Mouse (Mus musculus) forebrain, embryonic 14.5 days (tissue): Measurements from ENCODE around the gene Ppt2. TPM values are rescaled to one million over a fixed set of nuclear protein-coding genes. Genes with fewer than 3 reads are reported as not detected.
A peak's percentile ranks its signal among the peaks of the same experiment; 100 is the strongest.

Experiments
- ATAC-seq: fragments of 200-750 bp; cut with Nextera tagmentation; 2 replicates; pipeline ENCODE4 v1.8.0; 2017; ENCODE audit warnings: mild to moderate bottlenecking, moderate library complexity
- DNase-seq: peaks from one replicate; pipeline ENCODE4 v3.0.0-alpha.2; 2015; ENCODE audit warnings: low spot score
- H3K27ac ChIP-seq: fragments of 300-500 bp; sonication (generic); 2 replicates; pipeline ENCODE4 v1.5.1; 2014; ENCODE audit warnings: low read depth, mild to moderate bottlenecking, control low read depth, low read length, moderate library complexity
- H3K27me3 ChIP-seq: fragments of 300-500 bp; sonication (generic); replicated peaks from 2 replicates; pipeline ENCODE4 v1.6.1; 2014; ENCODE audit warnings: low read length, control low read depth, mixed read lengths; ENCODE audit not compliant: control insufficient read depth, insufficient read depth
- H3K36me3 ChIP-seq: fragments of 300-500 bp; sonication (generic); 2 replicates; pipeline ENCODE4 v1.6.1; 2014; ENCODE audit warnings: low read length, control low read depth; ENCODE audit not compliant: control insufficient read depth, insufficient read depth
- H3K4me1 ChIP-seq: fragments of 300-500 bp; sonication (generic); 2 replicates; pipeline ENCODE4 v1.6.1; 2014; ENCODE audit warnings: antibody characterized with exemption, low read length, control low read depth; ENCODE audit not compliant: control insufficient read depth, insufficient read depth
- H3K4me2 ChIP-seq: fragments of 300-500 bp; sonication (generic); 2 replicates; pipeline ENCODE4 v1.6.1; 2014; ENCODE audit warnings: mild to moderate bottlenecking, control low read depth, low read length
- H3K4me3 ChIP-seq: fragments of 300-500 bp; sonication (generic); 2 replicates; pipeline ENCODE4 v1.5.1; 2014; ENCODE audit warnings: low read depth, low read length, control low read depth
- H3K9ac ChIP-seq: fragments of 300-500 bp; sonication (generic); 2 replicates; pipeline ENCODE4 v1.6.1; 2014; ENCODE audit warnings: mild to moderate bottlenecking, low read length, control low read depth, moderate library complexity
- H3K9me3 ChIP-seq: fragments of 300-500 bp; sonication (generic); replicated peaks from 2 replicates; pipeline ENCODE4 v1.6.1; 2016; ENCODE audit warnings: low read length, control low read depth, mixed read lengths; ENCODE audit not compliant: control insufficient read depth
- WGBS: fragments of 180-500 bp; shearing (Covaris S2); extraction: QIAGEN DNeasy Blood & Tissue Kit; methylation state at CpG from one replicate; pipeline ENCODE4 v1.1.7; 2014; 5-methylcytosine and 5-hydroxymethylcytosine counted together
- polyA plus RNA-seq: library from polyadenylated mRNA; unstranded; fragments of >200 nt; fragmentation: Nextera tagmentation; extraction: Ambion mirVana; gene quantifications from 2 replicates; pipeline ENCODE4 v1.2.1, GENCODE M21; 2014

Ppt2 gene
- polyA plus RNA-seq, 1 experiment from 2014 or later = 23.8 TPM

DNA sequence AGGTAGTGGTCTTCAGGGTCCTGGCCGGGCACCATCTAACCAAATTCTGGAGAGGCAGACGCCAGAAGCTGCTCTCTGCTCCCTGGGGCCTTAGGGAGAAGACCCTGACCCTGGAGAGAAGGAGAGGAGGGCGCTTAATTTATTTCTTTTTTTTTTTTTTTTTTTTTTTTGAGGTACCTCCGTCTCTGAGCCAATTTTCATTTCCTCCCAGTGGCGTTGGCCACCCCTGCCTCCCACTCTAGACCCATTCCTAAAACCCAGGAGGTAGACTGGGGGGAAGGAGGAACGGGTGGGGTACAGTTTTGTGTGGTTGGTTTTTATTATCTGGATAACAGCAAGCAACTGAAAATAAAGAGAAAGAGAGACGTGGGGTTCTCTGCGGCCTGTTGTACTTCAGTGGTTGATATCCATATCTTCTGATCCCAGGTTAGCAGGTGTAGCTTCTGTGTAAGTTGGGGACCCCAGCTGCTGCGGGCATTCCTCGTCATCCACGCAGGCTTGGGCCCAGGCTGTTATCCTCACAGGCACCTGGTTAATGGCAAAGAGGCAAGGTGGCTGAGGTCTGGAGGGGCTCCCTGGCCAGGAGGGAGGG, 15.2 kb downstream of the Ppt2 start:
- Histone ChIP-seq H3K27me3 (no peaks in the 10 kb centered on the region), H3K4me1 (no peaks in the 10 kb centered on the region), H3K36me3 (peaks cover 73% of the 10 kb centered on the region), H3K4me3 (no peak overlapping the region), H3K4me2 (no peak overlapping the region), H3K9me3 (no peaks in the 10 kb centered on the region), H3K9ac (no peak overlapping the region), H3K27ac (no peak overlapping the region)
- DNase-seq (no peak), ATAC-seq (no peak)
- WGBS = 89% methylated on average over 11 of the region's 11 CpGs

DNA sequence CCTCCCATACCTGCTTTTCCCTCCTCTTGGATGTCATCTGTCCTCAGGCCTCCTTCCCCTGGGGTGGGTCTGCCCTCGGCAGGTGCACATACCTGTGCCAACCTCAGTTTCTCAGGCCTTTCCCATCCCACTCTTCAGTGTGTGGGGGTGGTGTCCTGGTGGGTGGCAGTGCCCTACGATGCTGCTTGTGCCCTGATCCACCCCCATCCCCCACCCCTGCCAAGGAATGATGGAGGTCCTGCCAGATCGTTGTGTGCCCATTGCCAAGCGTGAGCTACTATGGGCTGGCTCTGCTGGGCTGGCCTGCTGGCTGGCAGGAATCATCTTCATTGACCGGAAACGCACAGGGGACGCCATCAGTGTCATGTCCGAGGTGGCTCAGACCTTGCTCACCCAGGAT, 17.3 kb downstream of the Ppt2 start:
- H3K27ac ChIP-seq = no peak overlapping the region
- ATAC-seq (no peak), DNase-seq (no peak)
- no peaks in the 10 kb centered on the region for H3K9me3 ChIP-seq
- no peak overlapping the region for H3K4me2 ChIP-seq
- H3K36me3 ChIP-seq = peaks cover 59% of the 10 kb centered on the region
- H3K9ac ChIP-seq = no peak overlapping the region
- WGBS = 92% methylated on average over 8 of the region's 8 CpGs
- H3K4me1 ChIP-seq = peaks cover 9% of the 10 kb centered on the region
- no peak overlapping the region for H3K4me3 ChIP-seq
- no peaks in the 10 kb centered on the region for H3K27me3 ChIP-seq

- Histone ChIP-seq H3K4me1 (peaks cover 19% of the 10 kb centered on the region), H3K4me3 (no peak overlapping the region), H3K36me3 (peaks cover 30% of the 10 kb centered on the region), H3K9me3 (no peaks in the 10 kb centered on the region), H3K27me3 (no peaks in the 10 kb centered on the region), H3K27ac (no peak overlapping the region), H3K9ac (no peak overlapping the region), H3K4me2 (no peak overlapping the region)
- DNase-seq = no peak
- WGBS = 76% methylated on average over 7 of the region's 7 CpGs
- ATAC-seq = no peak
Measured at GRCm38 (mm10) chr17:34607997-34608396, 20.3 kb downstream of the Ppt2 start.

DNA sequence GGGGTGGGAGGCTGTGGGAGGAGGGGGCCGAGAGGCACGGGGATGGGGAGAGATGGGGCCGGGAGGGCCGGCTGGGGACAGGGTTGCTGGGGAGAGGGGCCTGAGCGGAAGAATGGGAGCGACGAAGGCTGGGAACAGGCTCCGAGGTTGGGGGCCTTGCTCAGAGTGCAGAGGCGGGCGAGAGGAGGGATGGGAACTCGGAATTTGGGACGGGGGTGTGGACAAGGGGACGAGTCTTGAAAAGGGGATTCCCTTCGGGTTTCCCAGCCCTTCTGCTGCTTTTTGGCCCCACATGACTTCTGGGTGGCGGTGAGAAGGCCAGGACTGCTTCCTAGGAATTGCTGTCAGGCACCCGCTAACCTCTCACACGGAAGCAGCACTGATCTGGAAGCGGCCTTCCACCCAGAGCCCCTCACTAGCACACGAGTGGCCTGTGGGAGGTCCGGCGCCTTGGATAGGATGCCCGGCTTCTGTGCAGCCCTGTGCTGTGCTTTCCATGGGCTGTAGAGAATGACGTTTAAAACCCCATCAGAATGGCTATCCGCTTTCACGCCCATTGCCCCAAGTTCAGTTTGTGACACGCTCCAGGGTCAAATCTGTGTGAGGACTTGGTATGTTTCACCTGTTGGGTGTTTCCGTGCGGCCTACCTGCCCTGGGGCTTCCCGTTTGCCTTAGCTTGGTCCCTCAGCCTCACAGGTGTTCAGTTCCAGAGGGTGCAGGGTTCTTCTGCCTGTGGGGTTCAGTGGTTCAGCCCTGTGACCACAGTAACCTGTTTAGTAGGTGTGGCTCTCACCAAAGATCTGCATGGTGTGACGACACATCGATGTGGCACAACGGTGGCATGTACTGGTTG, 21.9 kb downstream of the Ppt2 start:
- Histone ChIP-seq H3K4me1 (peaks cover 23% of the 10 kb centered on the region), H3K4me3 (peak overlapping the region; percentile 92), H3K27ac (peak overlapping the region; percentile 85), H3K36me3 (peaks cover 21% of the 10 kb centered on the region), H3K9ac (peak overlapping the region; percentile 98), H3K4me2 (peak overlapping the region; percentile 77), H3K27me3 (no peaks in the 10 kb centered on the region), H3K9me3 (no peaks in the 10 kb centered on the region)
- DNase-seq (no peak), ATAC-seq (no peak)
- WGBS = 17% methylated on average over 32 of the region's 32 CpGs

GRCm38 (mm10) chr17:34605609-34606008, 22.7 kb downstream of the Ppt2 start:
- DNase-seq (peak; percentile 97), ATAC-seq (peak; percentile 57)
- peaks cover 23% of the 10 kb centered on the region for H3K4me1 ChIP-seq
- H3K27ac ChIP-seq = peak overlapping the region; percentile 85
- H3K4me2 ChIP-seq = peak overlapping the region; percentile 77
- no peaks in the 10 kb centered on the region for H3K27me3 ChIP-seq
- no peaks in the 10 kb centered on the region for H3K9me3 ChIP-seq
- H3K36me3 ChIP-seq = peaks cover 21% of the 10 kb centered on the region
- peak overlapping the region; percentile 92 for H3K4me3 ChIP-seq
- H3K9ac ChIP-seq = peak overlapping the region; percentile 98
- 0% methylated on average over 21 of the region's 30 CpGs for WGBS

GRCm38 (mm10) chr17:34604511-34605237, 23.6 kb downstream of the Ppt2 start:
- ATAC-seq (no peak), DNase-seq (no peak)
- Histone ChIP-seq H3K9me3 (no peaks in the 10 kb centered on the region), H3K4me3 (peak overlapping the region; percentile 92), H3K4me2 (peak overlapping the region; percentile 77), H3K27me3 (no peaks in the 10 kb centered on the region), H3K4me1 (peaks cover 23% of the 10 kb centered on the region), H3K27ac (peak overlapping the region; percentile 85), H3K36me3 (peaks cover 26% of the 10 kb centered on the region), H3K9ac (peak overlapping the region; percentile 98)
- 18% methylated on average over 24 of the region's 24 CpGs for WGBS

DNA sequence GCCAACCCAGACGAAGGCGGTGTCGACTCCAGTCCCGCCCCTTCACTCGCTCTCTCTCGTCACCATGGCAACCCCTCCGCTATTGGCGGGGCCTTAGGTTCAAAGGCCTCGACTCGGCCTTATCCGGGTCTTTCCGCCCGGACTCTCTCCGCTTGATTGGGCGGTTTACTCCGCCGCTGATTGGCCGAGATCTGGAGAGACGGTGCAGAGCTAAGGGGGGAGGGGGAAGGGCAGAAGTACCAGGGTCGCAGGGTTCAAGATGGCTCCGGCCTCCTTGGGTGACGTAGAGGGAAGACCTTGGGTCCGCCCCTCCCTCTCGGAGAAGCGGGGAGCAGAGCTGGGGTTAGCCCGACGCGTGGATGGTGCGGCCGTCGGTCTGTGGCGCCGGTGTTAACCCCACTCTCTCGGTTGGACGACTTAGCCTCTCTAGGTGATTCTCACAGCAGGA, 24.2 kb downstream of the Ppt2 start, which contains the start of gene Agpat1:
Gene Agpat1 (plus strand): TSS at position 202 of the 448 bp plus-strand sequence.
- H3K4me3 ChIP-seq = peak within 1 kb of the TSS; percentile 92
- WGBS = under 1% methylated on average over 35 of the region's 35 CpGs
- H3K36me3 ChIP-seq = peaks cover 26% of the 10 kb centered on the region
- H3K27me3 ChIP-seq = no peaks in the 10 kb centered on the region
- H3K4me1 ChIP-seq = peaks cover 23% of the 10 kb centered on the region
- DNase-seq (no peak), ATAC-seq (peak; percentile 83)
- H3K27ac ChIP-seq = peak within 1 kb of the TSS; percentile 85
- H3K9ac ChIP-seq = peak within 1 kb of the TSS; percentile 98
- H3K9me3 ChIP-seq = no peaks in the 10 kb centered on the region
- peak within 1 kb of the TSS; percentile 77 for H3K4me2 ChIP-seq

DNA sequence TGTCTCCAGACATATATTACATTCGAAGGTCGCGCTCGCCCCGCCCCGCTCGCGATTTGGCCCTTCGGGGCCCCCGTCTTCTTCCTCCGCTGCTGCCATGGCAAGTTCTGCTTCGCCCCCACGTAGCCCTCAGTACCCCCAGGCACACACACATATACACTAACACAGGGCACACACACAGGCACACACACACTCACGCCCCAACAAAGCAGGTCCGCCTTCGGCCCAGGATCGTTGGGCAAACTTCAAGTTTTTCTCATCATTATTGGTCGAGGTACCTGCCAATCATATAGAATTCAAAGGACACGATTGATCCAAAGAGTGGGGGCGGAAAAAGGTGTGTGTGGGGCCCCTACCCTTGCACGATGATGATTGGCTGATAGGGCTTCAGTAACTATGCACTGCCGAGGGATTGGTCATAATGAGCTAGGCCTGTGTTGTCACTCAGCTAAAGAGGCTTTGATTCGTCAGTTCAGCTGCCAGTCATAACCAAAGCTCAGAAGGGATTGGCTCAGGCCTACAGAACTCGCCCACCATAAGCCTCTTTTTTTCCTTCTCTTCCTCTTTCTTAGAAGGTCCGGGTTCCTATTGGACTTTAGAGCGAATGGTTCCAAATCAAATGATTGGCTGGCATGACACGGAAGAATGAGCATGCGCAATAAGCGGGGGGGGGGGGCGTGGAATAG, 24.8 kb downstream of the Ppt2 start, which contains the start of gene Rnf5:
Gene Rnf5 (minus strand): TSS at position 316 of the 686 bp plus-strand sequence.
- Histone ChIP-seq H3K4me3 (peak within 1 kb of the TSS; percentile 92), H3K9ac (peak within 1 kb of the TSS; percentile 84), H3K27ac (peak within 1 kb of the TSS; percentile 85), H3K4me1 (peaks cover 23% of the 10 kb centered on the region), H3K4me2 (peak within 1 kb of the TSS; percentile 77), H3K9me3 (no peaks in the 10 kb centered on the region), H3K36me3 (peaks cover 26% of the 10 kb centered on the region), H3K27me3 (no peaks in the 10 kb centered on the region)
- DNase-seq (peak; percentile 100), ATAC-seq (peak; percentile 96)
- WGBS = under 1% methylated on average over 30 of the region's 30 CpGs
